8 mouse cellular contexts compared by ENCODE assay signal in genomic region chr6:38925719-38926118, GRCm38 (mm10). TPM values are rescaled to one million over a fixed set of nuclear protein-coding genes. Genes with fewer than 3 reads are reported as not detected.
A peak's percentile ranks its signal among the peaks of the same experiment; 100 is the strongest.
DNase-seq lines count a peak whose midpoint lies in the region; ATAC-seq and TF ChIP-seq lines count a peak whose summit lies in the region.

No protein-coding gene starts in this region.

- intact Hi-C loops in left cerebral cortex, adult 2 months (cut with DNase I), result no loop called here
- intact Hi-C loops in left cerebral cortex, postnatal 14 days (cut with DNase I), result no loop called here

- no peaks in the 10 kb centered on the region for H3K4me1 ChIP-seq in cortical plate, adult 2 months (ENCODE audit: control insufficient read depth, insufficient read depth, low read length)
- H3K4me1 ChIP-seq in intestine, embryonic 15.5 days (replicated peaks), result peaks cover 16% of the 10 kb centered on the region; the same call in 1 of the 2 replicates
- peaks cover 12% of the 10 kb centered on the region; the same call in 1 of the 2 replicates for H3K4me1 ChIP-seq in neural tube, embryonic 13.5 days (replicated peaks)

- H3K4me2 ChIP-seq in intestine, embryonic 15.5 days (replicated peaks), result peak overlapping the region; percentile 29
- peak overlapping the region; percentile 45 for H3K4me2 ChIP-seq in neural tube, embryonic 13.5 days

- no peak for ATAC-seq in intestine, embryonic 15.5 days
- no peak for ATAC-seq in neural tube, embryonic 13.5 days (ENCODE audit: low read depth)

- WGBS in intestine, embryonic 15.5 days, result 55% methylated on average over 7 of the region's 7 CpGs
- 59% methylated on average over 7 of the region's 7 CpGs for WGBS in neural tube, embryonic 13.5 days

- no peak overlapping the region for H3K4me3 ChIP-seq in left cerebral cortex, adult 2 months
- H3K4me3 ChIP-seq in cortical plate, adult 2 months (ENCODE audit: insufficient read depth, low read length), result no peak overlapping the region
- no peak overlapping the region for H3K4me3 ChIP-seq in intestine, embryonic 15.5 days (replicated peaks)
- 0 out of 2 replicates have a peak overlapping the region, but pooled peaks have one; percentile 5 for H3K4me3 ChIP-seq in neural tube, embryonic 13.5 days

- DNase-seq in left cerebral cortex, adult 2 months (ENCODE audit: extremely low spot score in 1 of 2, low spot score in 2 of 2), result no peak
- no peak for DNase-seq in left cerebral cortex, adult 8-10 months (ENCODE audit: low spot score in 2 of 2)
- DNase-seq in left cerebral cortex, postnatal 14 days (ENCODE audit: low spot score in 2 of 2), result no peak
- no peak for DNase-seq in ovary, postnatal 10 days (ENCODE audit: low spot score)
- no peak for DNase-seq in right cerebral cortex, adult 18-20 months

- peak; percentile 24 for TF ChIP-seq CTCF in left cerebral cortex, adult 2 months (IDR thresholded peaks at IDR 0.05)
- TF ChIP-seq CTCF in cortical plate, adult 2 months (IDR thresholded peaks at IDR 0.05; ENCODE audit: extremely low read depth, insufficient read depth, low read length), result 0 out of 2 replicates have a peak, but pooled peaks have one; percentile 14

- H3K27me3 ChIP-seq in intestine, embryonic 15.5 days (replicated peaks), result no peaks in the 10 kb centered on the region
- H3K27me3 ChIP-seq in neural tube, embryonic 13.5 days, result no peaks in the 10 kb centered on the region

- H3K27ac ChIP-seq in left cerebral cortex, adult 2 months, result no peak overlapping the region
- H3K27ac ChIP-seq in cortical plate, adult 2 months (ENCODE audit: insufficient read depth, low read length), result no peak overlapping the region
- H3K27ac ChIP-seq in intestine, embryonic 15.5 days, result no peak overlapping the region
- H3K27ac ChIP-seq in neural tube, embryonic 13.5 days (replicated peaks), result no peak overlapping the region

- no peak overlapping the region for H3K9ac ChIP-seq in intestine, embryonic 15.5 days
- H3K9ac ChIP-seq in neural tube, embryonic 13.5 days, result no peak overlapping the region

- TF ChIP-seq POLR2A in cortical plate, adult 2 months (IDR thresholded peaks at IDR 0.05; ENCODE audit: extremely low read depth, insufficient read depth, low read length), result no peak

- H3K9me3 ChIP-seq in intestine, embryonic 15.5 days, result no peaks in the 10 kb centered on the region
- H3K9me3 ChIP-seq in neural tube, embryonic 13.5 days, result no peaks in the 10 kb centered on the region

- no peaks in the 10 kb centered on the region for H3K36me3 ChIP-seq in intestine, embryonic 15.5 days
- no peaks in the 10 kb centered on the region for H3K36me3 ChIP-seq in neural tube, embryonic 13.5 days

RNA-seq across cellular contexts. Expression of gene Hipk2, which starts 49.8 kb away (rescaled TPM):
- 10 to 100 TPM; 54.7 to 61.3 TPM for total RNA-seq in left cerebral cortex, adult 2 months (2021)
- 10 to 100 TPM; 63.1 to 76.0 (median 71.7) TPM for total RNA-seq in left cerebral cortex, adult 8-10 months (2022)
- polyA plus RNA-seq in cortical plate, adult 2 months (2012; rRNA removed), result 22.1 and 26.9 TPM in 2 replicates
- 20.2 and 23.3 TPM in 2 replicates for polyA plus RNA-seq in intestine, embryonic 15.5 days (2015; fragmentation: Nextera tagmentation; extraction: Ambion mirVana)
- 32.8 and 37.9 TPM in 2 replicates for polyA plus RNA-seq in neural tube, embryonic 13.5 days (2015; fragmentation: Nextera tagmentation; extraction: Ambion mirVana)
- 10 to 100 TPM; 48.3 to 52.3 TPM for total RNA-seq in left cerebral cortex, postnatal 14 days (2021)

RNA-seq across cellular contexts. Expression of gene Tbxas1, which starts 50.5 kb away (rescaled TPM):
- total RNA-seq in left cerebral cortex, adult 2 months (2021), result 1 to 10 TPM; 2.2 to 2.6 TPM
- total RNA-seq in left cerebral cortex, adult 8-10 months (2022), result 1 to 10 TPM; 3.1 to 8.2 (median 5.0) TPM
- 2.7 and 3.0 TPM in 2 replicates for polyA plus RNA-seq in cortical plate, adult 2 months (2012; rRNA removed)
- 3.4 and 4.0 TPM in 2 replicates for polyA plus RNA-seq in intestine, embryonic 15.5 days (2015; fragmentation: Nextera tagmentation; extraction: Ambion mirVana)
- 2.5 and 4.1 TPM in 2 replicates for polyA plus RNA-seq in neural tube, embryonic 13.5 days (2015; fragmentation: Nextera tagmentation; extraction: Ambion mirVana)
- 1 to 10 TPM; 2.9 to 3.0 TPM for total RNA-seq in left cerebral cortex, postnatal 14 days (2021)
